Mouse (Mus musculus) heart, adult 2 months (tissue): ENCODE data around the gene Sprn. TPM values are rescaled to one million over a fixed set of nuclear protein-coding genes. Genes with fewer than 3 reads are reported as not detected.

ENCODE experiments used
- DNase-seq, 2 experiments: peaks; one replicate each; pipeline ENCODE4 v3.0.0; 2021
- H3K27ac ChIP-seq: fragments of 200-600 bp; 2 replicates; pipeline ENCODE4 v1.8.1; 2022
- H3K27me3 ChIP-seq: fragments of 200-500 bp; 2 replicates; pipeline ENCODE4 v1.6.1; 2012; ENCODE audit warnings: mild to moderate bottlenecking, low read length, inconsistent platforms, mixed read lengths; ENCODE audit not compliant: control insufficient read depth, insufficient read depth
- H3K36me3 ChIP-seq: fragments of 200-500 bp; 2 replicates; pipeline ENCODE4 v1.6.1; 2012; ENCODE audit warnings: low read length, inconsistent platforms; ENCODE audit not compliant: control insufficient read depth, insufficient read depth
- H3K4me1 ChIP-seq: fragments of 200-500 bp; 2 replicates; pipeline ENCODE4 v1.6.1; 2011; ENCODE audit warnings: low read length; ENCODE audit not compliant: control insufficient read depth, insufficient read depth
- H3K4me3 ChIP-seq: fragments of 200-600 bp; 2 replicates; pipeline ENCODE4 v1.8.1; 2022
- H3K79me2 ChIP-seq: fragments of 200-500 bp; replicated peaks from 2 replicates; pipeline ENCODE4 v1.6.1; 2012; ENCODE audit warnings: mild to moderate bottlenecking, inconsistent platforms, low read length, moderate library complexity, mixed read lengths; ENCODE audit not compliant: control insufficient read depth, insufficient read depth
- H3K9ac ChIP-seq: fragments of 200-500 bp; 2 replicates; pipeline ENCODE4 v1.6.1; 2012; ENCODE audit warnings: low read depth, mild to moderate bottlenecking, control low read depth, inconsistent platforms, low read length, mixed read lengths
- CTCF ChIP-seq: fragments of 200-600 bp; IDR thresholded peaks from 2 replicates; pipeline ENCODE4 v1.8.1; 2022; ENCODE audit warnings: antibody characterized with exemption, mild to moderate bottlenecking, moderate library complexity
- EP300 ChIP-seq: fragments of 200-500 bp; IDR thresholded peaks from 2 replicates; pipeline ENCODE4 v1.6.1; 2011; ENCODE audit warnings: low read depth, low read length, control low read depth; ENCODE audit not compliant: insufficient read depth
- POLR2A ChIP-seq: fragments of 200-500 bp; IDR thresholded peaks from 2 replicates; pipeline ENCODE4 v1.6.1; 2011; ENCODE audit warnings: mild to moderate bottlenecking, low read depth, low read length, control low read depth; ENCODE audit not compliant: insufficient read depth
- WGBS: fragments of 180-500 bp; shearing (Covaris S2); methylation state at CpG from one replicate; pipeline ENCODE4 v1.1.7; 2018; 5-methylcytosine and 5-hydroxymethylcytosine counted together
- intact Hi-C: fragments of 180-260 bp; cut with DNase I; formaldehyde crosslinking; loops from one replicate; pipeline ENCODE4 v1.15.1; 2025
- polyA plus RNA-seq: library from polyadenylated mRNA; depleted of rRNA; stranded (reverse); fragments of >200 nt; gene quantifications from 2 replicates; pipeline ENCODE4 v1.2.3, GENCODE M21; 2012
- total RNA-seq, 2 experiments: library from RNA; stranded (reverse); gene quantifications; 2 replicates each; pipeline ENCODE4 v1.2.3; 2021

The Sprn gene
- total and polyA plus RNA-seq, 3 experiments: 0.52 to 1.9 (median 0.52) TPM

- 87% methylated on average over 3 of the region's 3 CpGs for WGBS
- Histone ChIP-seq H3K27me3 (no peaks in the 10 kb centered on the region), H3K36me3 (no peaks in the 10 kb centered on the region), H3K79me2 (no peaks in the 10 kb centered on the region), H3K9ac (no peak overlapping the region), H3K4me1 (peaks cover 3% of the 10 kb centered on the region), H3K27ac (no peak overlapping the region), H3K4me3 (no peak overlapping the region)
- no peak for DNase-seq
- intact Hi-C loops: no loop called here
- TF ChIP-seq CTCF: no peak
- no peak for TF ChIP-seq POLR2A
These were observed 27.7 kb downstream of the Sprn start for GRCm38 (mm10) chr7:140126934-140127333.

- Histone ChIP-seq H3K36me3 (no peaks in the 10 kb centered on the region), H3K4me3 (peak overlapping the region; percentile 99), H3K27ac (peak overlapping the region; percentile 80), H3K79me2 (no peaks in the 10 kb centered on the region), H3K27me3 (no peaks in the 10 kb centered on the region), H3K4me1 (peaks cover 3% of the 10 kb centered on the region), H3K9ac (peak overlapping the region; percentile 83)
- TF ChIP-seq POLR2A (no peak), EP300 (no peak), CTCF (no peak)
- 5% methylated on average over 5 of the region's 5 CpGs for WGBS
- intact Hi-C loops: no loop called here
- DNase-seq: no peak
These were observed 28.7 kb downstream of the Sprn start for GRCm38 (mm10) chr7:140126022-140126350.

- Histone ChIP-seq H3K27me3 (no peaks in the 10 kb centered on the region), H3K27ac (peak overlapping the region; percentile 80), H3K79me2 (no peaks in the 10 kb centered on the region), H3K9ac (peak overlapping the region; percentile 83), H3K4me1 (peaks cover 3% of the 10 kb centered on the region), H3K4me3 (peak overlapping the region; percentile 99), H3K36me3 (no peaks in the 10 kb centered on the region)
- WGBS: 1% methylated on average over 39 of the region's 40 CpGs
- intact Hi-C loops: loop anchor here (1.0 kb wide), 1 partner anchor 8 kb away; no protein-coding TSS in a partner anchor
- TF ChIP-seq EP300 (0 out of 2 replicates have a peak, but pooled peaks have one; percentile 22), POLR2A (peak; percentile 72), CTCF (no peak; the same call in 1 of the 2 replicates)
- peak; percentile 94 to 96 for DNase-seq
These were observed 29.2 kb downstream of the Sprn start for GRCm38 (mm10) chr7:140125278-140126021.

- no peaks in the 10 kb centered on the region for H3K36me3 ChIP-seq
- WGBS: 84% methylated on average over 1 of the region's 1 CpGs
- peaks cover 3% of the 10 kb centered on the region for H3K4me1 ChIP-seq
- TF ChIP-seq POLR2A (no peak), EP300 (no peak), CTCF (no peak)
- no peak overlapping the region for H3K9ac ChIP-seq
- H3K27me3 ChIP-seq: no peaks in the 10 kb centered on the region
- no peak overlapping the region for H3K27ac ChIP-seq
- intact Hi-C loops: no loop called here
- H3K4me3 ChIP-seq: no peak overlapping the region
- no peaks in the 10 kb centered on the region for H3K79me2 ChIP-seq
- DNase-seq: no peak
These were observed 30.3 kb downstream of the Sprn start for GRCm38 (mm10) chr7:140124382-140124781.

- no peak for TF ChIP-seq POLR2A
- TF ChIP-seq EP300: no peak
- TF ChIP-seq CTCF: no peak
- Histone ChIP-seq H3K9ac (no peak overlapping the region), H3K36me3 (no peaks in the 10 kb centered on the region), H3K4me3 (no peak overlapping the region), H3K4me1 (peaks cover 3% of the 10 kb centered on the region), H3K79me2 (no peaks in the 10 kb centered on the region), H3K27me3 (no peaks in the 10 kb centered on the region), H3K27ac (no peak overlapping the region)
- intact Hi-C loops: no loop called here
- 18% methylated on average over 4 of the region's 4 CpGs for WGBS
- no peak for DNase-seq
These were observed 31.9 kb downstream of the Sprn start for GRCm38 (mm10) chr7:140122765-140123164.

GRCm38 (mm10) chr7:140121338-140121910 is 33.3 kb downstream of the Sprn start:
- no peak overlapping the region for H3K4me3 ChIP-seq
- H3K36me3 ChIP-seq: 0 out of 2 replicates have a peak, but pooled peaks cover 1% of the 10 kb centered on the region
- WGBS: 65% methylated on average over 13 of the region's 13 CpGs
- H3K27ac ChIP-seq: no peak overlapping the region
- H3K9ac ChIP-seq: no peak overlapping the region
- no peak for DNase-seq
- TF ChIP-seq POLR2A: no peak
- no peak for TF ChIP-seq CTCF
- no peak for TF ChIP-seq EP300
- H3K27me3 ChIP-seq: no peaks in the 10 kb centered on the region
- intact Hi-C loops: no loop called here
- H3K79me2 ChIP-seq: no peaks in the 10 kb centered on the region
- peaks cover 3% of the 10 kb centered on the region for H3K4me1 ChIP-seq
